Mouse (Mus musculus) CD4-positive, CD25-positive, alpha-beta regulatory T cell (primary cell): ENCODE results near the gene Olig3. TPM values are rescaled to one million over a fixed set of nuclear protein-coding genes. Genes with fewer than 3 reads are reported as not detected.

Experiments
- polyA plus RNA-seq: library from polyadenylated mRNA; unstranded; fragments of 100-300 nt; shearing (Covaris generic); gene quantifications from one replicate; pipeline ENCODE4 v1.2.1, GENCODE M21; 2017

Gene Olig3
- polyA plus RNA-seq: 0.11 TPM

GRCm38 (mm10) chr10:19356071-19356583 is at the start of gene Olig3:
Gene Olig3 (plus strand): TSS chr10:19356533.

Other genes with a start within 250 kb of the Olig3 start
- 353 TPM for gene Ifngr1, start 235.4 kb downstream of the Olig3 start, polyA plus RNA-seq